In the genomic region with DNA sequence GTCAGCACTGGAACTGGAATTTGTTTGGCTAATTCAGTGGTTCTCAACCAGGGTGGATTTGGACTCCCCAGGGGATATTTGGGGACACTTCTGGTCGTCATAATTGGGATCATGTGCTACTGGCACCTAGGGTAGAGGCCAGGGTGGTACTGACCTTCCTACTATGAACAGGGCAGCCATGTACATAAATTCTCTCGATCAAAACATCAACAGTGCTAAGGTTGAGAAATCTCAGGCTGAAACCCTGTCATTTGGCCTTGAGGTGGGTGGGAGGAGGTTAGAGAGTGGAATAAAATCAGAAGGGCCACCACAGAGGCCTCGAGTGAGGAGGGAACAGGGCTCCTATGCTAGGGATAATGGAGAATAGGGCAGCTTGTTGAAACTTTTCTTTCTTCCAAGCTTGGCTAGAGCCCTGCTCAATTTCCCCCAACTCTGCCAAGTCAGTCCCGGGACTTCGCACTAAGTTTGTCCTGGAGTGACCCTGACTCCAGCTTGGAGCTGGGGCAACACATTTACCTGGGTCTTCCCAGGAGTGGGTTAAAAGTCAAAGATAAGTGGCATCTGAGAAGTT, we compare ENCODE assay signal across 8 mouse cellular contexts. TPM values are rescaled to one million over a fixed set of nuclear protein-coding genes. Genes with fewer than 3 reads are reported as not detected.
DNase-seq lines count a peak whose midpoint lies in the region; ATAC-seq and TF ChIP-seq lines count a peak whose summit lies in the region.

No protein-coding gene starts in this region.

- no peak overlapping the region for H3K9ac ChIP-seq in neural tube, embryonic 11.5 days (ENCODE audit: low read length)
- H3K9ac ChIP-seq in intestine, embryonic 14.5 days (ENCODE audit: low read length), result no peak overlapping the region
- peak overlapping the region; percentile 41 for H3K9ac ChIP-seq in liver, embryonic 16.5 days (ENCODE audit: low read depth, low read length)

- no peak overlapping the region for H3K27ac ChIP-seq in neural tube, embryonic 11.5 days (ENCODE audit: low read depth, low read length)
- H3K27ac ChIP-seq in embryonic fibroblast, embryonic 13.5 days (ENCODE audit: insufficient read depth, low read length), result peak overlapping the region; percentile 100
- H3K27ac ChIP-seq in intestine, embryonic 14.5 days (ENCODE audit: low read depth), result peak overlapping the region; percentile 96
- peak overlapping the region; percentile 98 for H3K27ac ChIP-seq in liver, embryonic 16.5 days (ENCODE audit: low read length)

- no peak for TF ChIP-seq CTCF in embryonic fibroblast, embryonic 13.5 days (IDR thresholded peaks at IDR 0.05; ENCODE audit: borderline replicate concordance, insufficient read depth, low read length)

- 88% methylated on average over 5 of the region's 5 CpGs for WGBS in neural tube, embryonic 11.5 days
- WGBS in intestine, embryonic 14.5 days, result 77% methylated on average over 5 of the region's 5 CpGs
- 45% methylated on average over 5 of the region's 5 CpGs for WGBS in liver, embryonic 16.5 days (ENCODE audit: insufficient replicate concordance)

- DNase-seq in neural tube, embryonic 11.5 days (ENCODE audit: low spot score), result no peak
- no peak for DNase-seq in neural tube, embryonic 10.5 days (ENCODE audit: extremely low spot score, low spot score)
- no peak for DNase-seq in intestine, embryonic 14.5 days (ENCODE audit: low spot score)
- no peak for DNase-seq in B cell, adult 2 months
- DNase-seq in retina, postnatal 1 day, result no peak
- DNase-seq in urinary bladder, postnatal 25 days (ENCODE audit: low spot score), result no peak

- no peaks in the 10 kb centered on the region for H3K9me3 ChIP-seq in neural tube, embryonic 11.5 days (ENCODE audit: control insufficient read depth, low read length)
- H3K9me3 ChIP-seq in intestine, embryonic 14.5 days (ENCODE audit: control insufficient read depth, low read length), result no peaks in the 10 kb centered on the region
- no peaks in the 10 kb centered on the region for H3K9me3 ChIP-seq in liver, embryonic 16.5 days (replicated peaks; ENCODE audit: control insufficient read depth, low read length)

- ATAC-seq in neural tube, embryonic 11.5 days (ENCODE audit: insufficient read depth, low FRiP score, low TSS enrichment), result no peak
- ATAC-seq in intestine, embryonic 14.5 days (replicated peaks; ENCODE audit: low FRiP score, low TSS enrichment, low read depth), result no peak
- no peak for ATAC-seq in liver, embryonic 16.5 days (ENCODE audit: low read depth)

- TF ChIP-seq POLR2A in embryonic fibroblast, embryonic 13.5 days (IDR thresholded peaks at IDR 0.05; ENCODE audit: low read depth, low read length), result no peak

- H3K27me3 ChIP-seq in neural tube, embryonic 11.5 days (ENCODE audit: control insufficient read depth, insufficient read depth, low read length), result no peaks in the 10 kb centered on the region
- no peaks in the 10 kb centered on the region for H3K27me3 ChIP-seq in intestine, embryonic 14.5 days (replicated peaks; ENCODE audit: control insufficient read depth, insufficient read depth, low read length)
- H3K27me3 ChIP-seq in liver, embryonic 16.5 days (ENCODE audit: control insufficient read depth, insufficient read depth, low read depth, low read length), result no peaks in the 10 kb centered on the region

- peaks cover 23% of the 10 kb centered on the region for H3K4me1 ChIP-seq in neural tube, embryonic 11.5 days (ENCODE audit: control insufficient read depth, insufficient read depth, low read length)
- peaks cover 14% of the 10 kb centered on the region for H3K4me1 ChIP-seq in embryonic fibroblast, embryonic 13.5 days (ENCODE audit: control insufficient read depth, insufficient read depth, low read length)
- peaks cover 33% of the 10 kb centered on the region for H3K4me1 ChIP-seq in intestine, embryonic 14.5 days (replicated peaks; ENCODE audit: control insufficient read depth, insufficient read depth, low read length)
- peaks cover 65% of the 10 kb centered on the region for H3K4me1 ChIP-seq in liver, embryonic 16.5 days (ENCODE audit: control insufficient read depth, low read depth, low read length)

- peak overlapping the region; percentile 92 for H3K4me2 ChIP-seq in neural tube, embryonic 11.5 days (ENCODE audit: low read depth)
- H3K4me2 ChIP-seq in intestine, embryonic 14.5 days (ENCODE audit: low read length), result peak overlapping the region; percentile 99
- peak overlapping the region; percentile 87 for H3K4me2 ChIP-seq in liver, embryonic 16.5 days (ENCODE audit: low read depth, low read length)

- no peak overlapping the region for H3K4me3 ChIP-seq in neural tube, embryonic 11.5 days (ENCODE audit: low read depth, low read length)
- H3K4me3 ChIP-seq in embryonic fibroblast, embryonic 13.5 days (ENCODE audit: insufficient read depth, low read length), result no peak overlapping the region
- H3K4me3 ChIP-seq in intestine, embryonic 14.5 days (ENCODE audit: low read depth, low read length), result no peak overlapping the region
- H3K4me3 ChIP-seq in liver, embryonic 16.5 days (ENCODE audit: low read depth, low read length), result no peak overlapping the region; the same call in 1 of the 2 replicates

- no peaks in the 10 kb centered on the region for H3K36me3 ChIP-seq in neural tube, embryonic 11.5 days (ENCODE audit: control insufficient read depth, insufficient read depth, low read length)
- H3K36me3 ChIP-seq in intestine, embryonic 14.5 days (ENCODE audit: control insufficient read depth, insufficient read depth, low read length), result no peaks in the 10 kb centered on the region
- peaks cover 6% of the 10 kb centered on the region for H3K36me3 ChIP-seq in liver, embryonic 16.5 days (ENCODE audit: control insufficient read depth, insufficient read depth)

RNA-seq across cellular contexts. Expression of a gene that starts 2.3 kb away (rescaled TPM):
- 8.7 and 11.0 TPM in 2 replicates for polyA plus RNA-seq in neural tube, embryonic 11.5 days (2014; fragmentation: Nextera tagmentation; extraction: Ambion mirVana)
- polyA plus RNA-seq in embryonic fibroblast, embryonic 13.5 days (2011; ENCODE audit: insufficient read length, low read depth, missing spikeins), result 11.2 and 11.4 TPM in 2 replicates
- polyA plus RNA-seq in intestine, embryonic 14.5 days (2014; fragmentation: Nextera tagmentation; extraction: Ambion mirVana), result 22.4 and 23.1 TPM in 2 replicates
- 19.6 and 20.4 TPM in 2 replicates for polyA plus RNA-seq in liver, embryonic 16.5 days (2015; fragmentation: Nextera tagmentation; extraction: Ambion mirVana)

RNA-seq across cellular contexts. Expression of a gene that starts 4.7 kb away (rescaled TPM):
- polyA plus RNA-seq in neural tube, embryonic 11.5 days (2014; fragmentation: Nextera tagmentation; extraction: Ambion mirVana), result 5.3 and 6.2 TPM in 2 replicates
- 9.5 and 17.3 TPM in 2 replicates for polyA plus RNA-seq in embryonic fibroblast, embryonic 13.5 days (2011; ENCODE audit: insufficient read length, low read depth, missing spikeins)
- polyA plus RNA-seq in intestine, embryonic 14.5 days (2014; fragmentation: Nextera tagmentation; extraction: Ambion mirVana), result 4.7 and 5.9 TPM in 2 replicates
- polyA plus RNA-seq in liver, embryonic 16.5 days (2015; fragmentation: Nextera tagmentation; extraction: Ambion mirVana), result 22.6 and 24.9 TPM in 2 replicates

RNA-seq across cellular contexts. Expression of a gene that starts 19.8 kb away (rescaled TPM):
- 0.15 and 0.17 TPM in 2 replicates for polyA plus RNA-seq in neural tube, embryonic 11.5 days (2014; fragmentation: Nextera tagmentation; extraction: Ambion mirVana)
- not detected in 2 replicates for polyA plus RNA-seq in embryonic fibroblast, embryonic 13.5 days (2011; ENCODE audit: insufficient read length, low read depth, missing spikeins)
- polyA plus RNA-seq in intestine, embryonic 14.5 days (2014; fragmentation: Nextera tagmentation; extraction: Ambion mirVana), result 6.8 and 8.4 TPM in 2 replicates
- polyA plus RNA-seq in liver, embryonic 16.5 days (2015; fragmentation: Nextera tagmentation; extraction: Ambion mirVana), result 753 and 817 TPM in 2 replicates

RNA-seq across cellular contexts. Expression of a gene that starts 27.4 kb away (rescaled TPM):
- 113 and 123 TPM in 2 replicates for polyA plus RNA-seq in neural tube, embryonic 11.5 days (2014; fragmentation: Nextera tagmentation; extraction: Ambion mirVana)
- 127 and 132 TPM in 2 replicates for polyA plus RNA-seq in embryonic fibroblast, embryonic 13.5 days (2011; ENCODE audit: insufficient read length, low read depth, missing spikeins)
- 86.9 and 88.7 TPM in 2 replicates for polyA plus RNA-seq in intestine, embryonic 14.5 days (2014; fragmentation: Nextera tagmentation; extraction: Ambion mirVana)
- 24.1 and 25.3 TPM in 2 replicates for polyA plus RNA-seq in liver, embryonic 16.5 days (2015; fragmentation: Nextera tagmentation; extraction: Ambion mirVana)

RNA-seq across cellular contexts. Expression of a gene that starts 36.7 kb away (rescaled TPM):
- polyA plus RNA-seq in neural tube, embryonic 11.5 days (2014; fragmentation: Nextera tagmentation; extraction: Ambion mirVana), result 84.0 and 87.0 TPM in 2 replicates
- 1,069 and 1,358 TPM in 2 replicates for polyA plus RNA-seq in embryonic fibroblast, embryonic 13.5 days (2011; ENCODE audit: insufficient read length, low read depth, missing spikeins)
- 42.0 and 47.1 TPM in 2 replicates for polyA plus RNA-seq in intestine, embryonic 14.5 days (2014; fragmentation: Nextera tagmentation; extraction: Ambion mirVana)
- 363 and 402 TPM in 2 replicates for polyA plus RNA-seq in liver, embryonic 16.5 days (2015; fragmentation: Nextera tagmentation; extraction: Ambion mirVana)

Comparison
In these comparisons a context has a peak if more than half of its experiments do, and no peak if none do; other contexts are left out.
1. RNA of a gene that starts 19.8 kb away (polyA plus RNA-seq): 753 to 817 TPM in liver, embryonic 16.5 days; 6.8 to 8.4 TPM in intestine, embryonic 14.5 days, 0.15 to 0.17 TPM in neural tube, embryonic 11.5 days and not detected in embryonic fibroblast, embryonic 13.5 days; every median in the first group is over 10 times any median in the second.
2. Peak in every context shown above with its lines, with median percentiles within 50 percentile points of each other: H3K4me2 ChIP-seq.